Mouse (Mus musculus) thymus, postnatal 14 days (tissue): ENCODE measurements at regions not wholly inside any gene's neighbourhood (a gene's known extent, or its start where the extent isn't known, plus 50 kb on each side); places are given as distances from the start of the nearest gene placed in this dataset.

Experiments used
- DNase-seq: peaks from one replicate; pipeline ENCODE4 v3.0.0; 2021

DNA sequence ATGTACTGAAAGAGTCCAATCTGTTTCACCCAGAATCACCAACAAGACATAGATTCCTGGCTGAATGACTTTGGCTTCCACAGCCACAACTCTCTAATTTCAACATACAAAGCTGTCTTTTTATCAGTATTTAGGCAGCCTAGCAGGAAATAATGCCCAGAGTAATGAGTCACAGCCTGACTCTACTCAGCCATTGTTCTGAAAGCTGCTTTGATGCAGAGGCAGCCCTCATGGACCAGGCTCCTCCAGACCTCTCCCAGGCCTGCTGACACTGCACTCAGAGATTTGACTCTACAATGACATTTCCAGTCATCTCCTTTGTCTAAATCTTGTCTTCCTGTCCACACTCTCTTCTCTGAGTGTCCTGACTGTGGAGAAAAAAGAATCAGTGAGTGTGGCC is 250.4 kb downstream of the Tle4 start:
- no peak for DNase-seq

DNA sequence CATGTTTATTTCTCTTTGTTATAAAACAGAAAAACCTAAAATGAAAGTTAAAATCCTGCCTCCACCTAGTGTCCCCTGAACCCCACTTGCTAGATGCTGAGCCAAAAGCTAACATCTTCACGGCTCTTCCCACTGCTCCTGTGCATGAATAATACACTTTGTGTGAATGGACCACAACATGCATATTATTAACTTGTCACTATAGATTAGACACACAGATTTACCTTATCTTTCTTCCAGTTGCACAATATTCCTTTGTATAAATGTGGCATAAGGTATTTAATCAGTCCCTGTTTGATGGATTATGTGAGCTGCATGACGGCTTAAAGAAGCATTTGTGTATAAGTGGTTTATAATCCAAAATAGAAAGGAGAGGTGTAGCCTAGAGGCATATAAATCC is 248.1 kb downstream of the Tle4 start:
- DNase-seq: no peak

DNA sequence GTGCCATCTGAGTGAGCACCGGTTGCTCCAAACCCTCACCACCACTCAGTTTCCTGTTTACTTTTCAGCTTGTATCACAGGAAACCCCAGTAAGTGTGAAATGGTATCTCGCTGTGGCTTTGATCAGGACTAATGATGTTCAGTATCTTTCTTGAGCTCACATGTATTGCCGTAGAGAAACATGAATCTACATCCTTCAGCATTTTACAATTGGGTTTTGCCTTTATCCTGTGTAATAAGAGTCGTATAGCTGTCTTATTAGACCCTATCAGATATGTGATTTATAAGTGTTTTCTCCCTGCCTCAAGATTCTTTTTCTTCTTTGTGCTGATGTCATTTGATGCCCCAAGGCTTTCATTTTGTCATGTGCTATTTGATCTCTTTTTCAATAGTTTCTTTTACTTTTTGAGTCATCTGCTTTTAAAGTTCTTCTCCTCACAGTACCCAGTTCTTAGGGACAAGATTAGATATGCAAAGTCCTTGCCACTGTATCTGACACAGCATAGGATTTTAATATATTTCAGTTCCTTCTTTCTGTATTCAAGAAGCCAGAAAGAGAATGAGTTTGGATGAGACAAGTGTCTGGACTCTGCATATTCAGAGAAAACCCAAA is 246.0 kb downstream of the Tle4 start:
- DNase-seq: peak; percentile 32

DNA sequence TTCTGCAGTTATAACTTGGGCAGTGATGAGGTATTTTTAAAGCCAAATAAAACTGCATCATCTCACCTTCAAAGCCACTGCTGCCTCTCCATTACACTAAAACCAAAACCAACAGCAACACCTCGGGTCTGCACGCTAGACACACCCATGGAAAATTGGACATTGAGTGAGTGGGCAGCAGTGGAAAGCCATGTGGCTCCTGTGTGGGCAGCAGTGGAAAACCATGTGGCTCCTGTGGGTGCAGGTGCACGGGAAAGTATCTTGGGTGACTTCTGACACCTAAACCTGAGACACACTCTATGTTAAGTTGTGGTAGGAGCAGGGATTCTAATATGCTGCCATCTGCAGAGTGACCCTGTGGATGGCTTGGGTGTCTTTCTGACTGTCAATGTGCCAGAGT is 245.3 kb downstream of the Tle4 start:
- DNase-seq: no peak

DNA sequence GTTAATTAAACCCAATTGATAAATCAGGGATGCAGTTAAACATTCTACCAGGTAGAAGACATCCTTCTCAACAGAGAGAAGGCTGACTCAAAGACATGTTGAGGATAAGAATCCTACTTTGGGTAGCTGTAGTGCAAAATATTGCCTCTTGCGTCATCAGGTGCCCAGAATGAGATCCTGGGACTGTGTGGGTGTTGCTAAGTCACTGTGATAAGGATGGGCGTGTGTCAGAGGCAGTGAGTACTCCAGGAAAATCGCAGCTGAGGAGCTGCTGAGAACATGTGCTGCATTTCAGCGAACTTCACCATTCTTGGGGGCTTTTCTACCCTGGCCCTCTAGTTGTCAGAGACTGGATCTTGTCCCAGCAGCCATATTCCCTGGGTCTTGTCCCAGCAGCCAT is 244.7 kb downstream of the Tle4 start:
- no peak for DNase-seq

DNA sequence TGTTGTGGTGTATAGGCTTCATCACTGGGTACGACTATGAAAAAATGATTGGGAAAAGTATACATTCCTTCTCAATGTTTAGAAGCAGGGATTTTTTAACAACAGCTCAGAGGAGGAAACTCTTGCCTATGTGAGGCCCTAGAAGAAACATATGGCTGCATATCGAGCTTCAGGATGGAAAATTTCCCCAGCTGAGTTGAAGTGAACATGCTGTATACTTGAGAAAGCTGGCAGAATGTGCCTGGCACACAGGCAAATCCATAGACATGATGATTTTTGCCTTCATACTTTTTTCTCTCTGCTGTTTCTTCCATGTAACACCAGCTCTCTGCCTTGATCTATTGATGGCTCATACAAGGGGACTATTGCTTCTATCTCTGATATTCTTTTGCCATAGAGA is 242.7 kb downstream of the Tle4 start:
- DNase-seq: no peak

DNA sequence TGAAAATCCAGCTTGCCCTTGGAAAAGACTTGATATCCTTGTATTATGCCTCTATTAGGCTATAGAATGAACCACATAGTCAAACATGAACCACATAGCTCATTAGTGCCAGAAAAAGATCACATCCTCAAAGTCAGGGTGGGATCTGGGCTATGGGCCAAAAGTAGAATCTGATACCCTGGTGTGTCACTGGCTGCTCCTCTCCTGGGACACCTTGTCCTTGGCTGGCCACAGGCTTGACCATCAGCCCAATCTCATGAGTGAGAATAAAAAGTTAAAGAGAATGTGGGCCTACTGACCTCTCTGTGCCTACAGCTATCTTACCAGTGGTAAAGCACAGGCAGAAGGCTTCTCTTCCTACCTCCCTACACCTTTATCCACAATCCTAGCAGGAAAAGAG is 241.9 kb downstream of the Tle4 start:
- DNase-seq: no peak

DNA sequence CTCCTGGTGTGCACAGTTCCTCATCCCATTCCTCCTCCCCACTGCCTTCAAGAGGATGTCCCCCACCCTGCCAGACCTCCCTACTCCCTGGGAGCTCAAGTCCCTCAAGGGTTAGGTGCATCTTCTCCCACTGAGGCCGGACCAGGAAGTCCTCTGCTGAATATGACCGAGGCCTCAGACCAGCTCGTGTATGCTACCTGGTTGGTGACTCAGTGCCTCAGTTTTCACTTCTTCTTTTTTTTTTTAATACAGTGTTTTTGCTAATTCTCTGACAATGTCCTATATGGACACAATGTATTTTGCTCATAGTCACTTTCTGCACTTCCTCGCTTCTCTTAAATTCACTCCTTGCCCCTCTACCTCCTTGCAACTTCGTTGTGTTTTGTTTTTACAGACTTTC is 237.2 kb downstream of the Tle4 start:
- no peak for DNase-seq

DNA sequence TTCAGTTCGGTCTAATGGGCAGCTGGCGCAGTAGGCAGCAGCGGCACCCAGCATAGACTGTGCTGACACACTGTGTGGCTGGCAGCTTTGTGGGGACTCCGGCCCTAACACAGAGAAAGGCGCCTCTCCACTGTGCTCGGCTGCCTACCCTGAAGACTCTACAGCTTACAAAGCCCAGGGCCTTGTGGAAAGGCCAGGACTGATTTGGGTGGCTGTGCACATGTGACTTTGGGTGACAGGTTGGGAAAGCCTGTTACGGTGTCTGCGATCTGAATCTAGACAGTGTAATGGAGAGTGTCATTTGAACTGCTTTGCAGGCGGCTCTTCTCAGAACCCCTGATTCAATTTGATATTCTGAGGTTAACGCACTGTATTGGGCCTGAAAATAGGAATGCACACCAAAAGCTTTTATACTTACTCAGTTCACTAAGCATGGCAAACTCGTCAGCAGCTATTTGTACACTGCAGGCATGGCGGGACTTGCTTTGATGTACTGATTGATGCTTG is 228.7 kb downstream of the Tle4 start:
- DNase-seq: no peak

DNA sequence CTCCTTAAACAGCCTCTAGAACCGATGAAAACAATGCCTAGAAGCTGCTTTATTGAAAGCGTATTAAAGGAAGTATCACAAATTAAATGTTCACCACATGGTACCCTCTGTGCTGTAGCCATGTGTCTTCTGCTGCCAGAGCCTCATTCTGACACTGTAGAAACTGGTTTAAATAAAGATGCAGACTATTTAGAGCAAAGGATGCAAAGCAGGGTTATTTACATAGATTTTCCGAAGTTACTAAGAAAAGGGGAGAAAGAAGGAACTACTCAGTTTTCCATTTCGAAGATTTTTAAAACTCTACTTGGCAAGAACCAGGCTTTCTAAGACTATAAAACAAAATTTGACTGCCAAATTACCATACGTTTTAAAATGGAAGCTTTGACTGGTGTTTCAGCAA is 226.5 kb downstream of the Tle4 start:
- no peak for DNase-seq

DNA sequence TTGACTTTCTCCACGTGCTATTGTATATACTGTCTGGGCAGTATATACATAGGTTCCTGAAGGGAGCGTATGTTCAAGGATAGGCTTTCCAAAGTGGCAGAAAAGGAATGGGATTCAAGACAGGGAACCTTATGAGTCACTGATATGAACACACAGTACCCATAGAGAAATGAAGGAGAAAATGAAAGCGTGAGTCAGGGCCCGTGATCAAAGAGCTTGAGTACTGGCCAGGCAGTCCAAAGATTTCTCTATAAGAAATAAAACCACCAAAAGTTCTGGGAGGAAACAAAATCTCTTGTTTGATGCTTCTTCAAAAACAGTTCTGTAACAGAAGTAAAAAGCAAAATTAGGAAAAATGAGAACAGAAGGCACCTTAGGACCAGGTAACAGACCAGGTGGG is 223.9 kb downstream of the Tle4 start:
- no peak for DNase-seq

DNA sequence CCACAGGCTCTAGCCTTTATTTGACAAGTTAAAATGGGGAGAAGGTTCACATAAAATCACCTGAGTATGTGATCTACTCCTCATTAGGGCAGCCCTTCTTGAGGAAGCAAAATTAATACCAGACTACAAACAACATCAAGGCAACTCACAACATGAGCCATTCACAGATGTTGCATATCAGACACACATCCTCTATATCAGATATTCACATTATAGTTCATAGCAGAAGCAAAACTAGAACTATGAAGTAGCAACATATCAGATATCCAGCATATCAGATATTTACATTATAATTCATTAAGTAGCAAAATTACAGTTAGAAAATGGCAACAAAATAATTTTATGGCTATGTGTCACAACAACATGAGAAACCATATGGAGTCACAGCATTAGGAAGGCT is 217.0 kb downstream of the Tle4 start:
- DNase-seq: no peak

DNA sequence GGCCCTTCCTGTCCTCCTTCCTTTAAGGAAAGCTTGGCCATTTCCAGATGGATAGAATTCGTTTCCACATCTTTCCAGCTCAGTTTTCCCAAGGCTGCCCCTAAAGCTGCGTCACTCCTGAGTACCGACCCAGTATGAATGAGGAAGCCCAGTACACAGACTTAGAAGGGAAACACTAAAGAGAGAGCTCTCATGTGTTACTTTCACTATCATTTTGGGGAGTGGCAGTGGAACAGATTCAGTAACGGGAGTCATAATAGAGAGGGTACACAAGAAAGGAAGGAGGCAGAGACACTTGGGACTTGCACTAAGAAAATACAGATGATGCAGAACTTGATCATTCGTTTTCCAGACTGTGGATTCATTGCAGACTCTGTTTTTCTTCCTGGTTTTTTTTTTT is 210.1 kb downstream of the Tle4 start:
- DNase-seq: no peak

DNA sequence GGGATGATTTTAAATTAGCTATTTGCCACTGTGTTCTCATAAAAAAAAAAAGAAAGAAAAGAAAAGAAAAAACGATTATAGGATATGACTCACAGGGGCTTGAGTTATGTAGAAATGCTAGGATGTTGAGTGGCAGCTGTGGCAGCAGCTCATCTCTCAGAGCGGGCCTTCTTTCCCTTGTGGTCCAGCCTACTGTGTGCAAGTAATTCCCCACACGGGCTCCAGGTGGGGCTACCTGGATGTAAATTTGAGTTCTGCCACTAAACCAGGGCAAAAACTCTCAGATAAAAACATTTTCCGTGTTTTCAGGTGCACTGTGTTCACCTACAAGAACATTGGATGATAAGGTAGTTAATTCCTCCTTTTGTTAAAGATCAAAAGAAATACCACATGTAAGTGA is 209.3 kb downstream of the Tle4 start:
- DNase-seq: peak; percentile 55

DNA sequence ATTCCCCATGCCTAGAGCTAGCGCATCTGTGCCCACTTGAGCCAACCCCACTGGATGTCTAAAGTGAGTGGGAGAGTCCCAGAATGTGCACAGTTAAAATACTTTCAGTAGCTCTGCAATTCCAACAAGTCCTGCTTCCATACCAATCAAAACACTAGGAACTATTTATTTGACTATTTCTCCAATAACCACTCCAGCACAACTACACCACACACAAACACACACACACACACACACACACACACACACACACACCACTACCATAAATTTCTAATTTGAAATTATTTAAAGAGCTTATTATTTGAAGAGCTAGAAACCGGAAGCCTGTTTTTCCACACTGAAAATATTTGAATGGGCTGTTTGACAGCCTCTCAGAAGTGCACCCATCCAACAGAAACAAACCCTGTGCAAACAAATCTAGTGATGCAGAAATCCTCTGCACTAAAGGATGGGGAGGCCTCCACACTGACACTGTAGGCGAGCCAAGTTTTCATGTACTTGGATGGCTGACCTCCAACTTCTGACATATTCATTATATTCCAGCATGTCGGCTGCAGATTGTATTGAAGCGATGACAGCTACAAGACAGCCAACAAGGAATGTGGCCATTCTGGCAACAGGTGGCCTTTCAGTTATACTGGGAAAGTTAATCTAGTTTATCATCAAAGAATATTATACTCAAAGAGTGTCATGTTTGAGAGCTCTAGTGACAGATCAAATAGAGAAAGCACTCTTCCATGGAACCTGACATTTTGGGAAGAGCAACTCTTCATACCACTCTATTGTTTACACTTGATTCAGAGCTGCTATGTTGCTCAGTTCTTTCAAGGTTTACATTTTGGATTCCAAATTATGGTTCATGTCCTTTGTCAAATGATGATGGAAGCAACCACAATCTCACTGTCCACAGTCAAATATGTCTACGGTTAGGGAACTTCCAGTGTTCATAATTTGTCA is 207.7 kb downstream of the Tle4 start:
- DNase-seq: no peak

DNA sequence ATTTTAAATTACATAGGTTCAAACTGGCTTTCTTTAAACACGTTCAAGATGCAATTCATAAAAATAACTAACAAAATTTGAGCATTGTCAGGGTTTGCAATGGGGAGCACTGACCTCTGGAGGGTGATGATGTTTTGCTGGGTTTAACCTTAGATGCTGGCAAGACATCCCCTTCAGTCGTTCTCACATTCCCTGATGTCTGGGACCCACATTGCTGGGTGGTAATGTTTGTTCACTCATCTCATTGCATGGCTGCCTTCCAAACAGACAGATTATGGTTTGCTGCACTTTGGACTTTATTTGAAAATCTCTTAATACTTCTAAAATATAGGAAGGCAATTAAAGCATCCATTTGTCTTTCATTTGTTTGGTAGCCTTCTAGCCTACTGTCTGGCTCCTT is 206.9 kb downstream of the Tle4 start:
- no peak for DNase-seq
